Mouse (Mus musculus) forebrain, embryonic 13.5 days (tissue): ENCODE results near the gene Cobll1. TPM values are rescaled to one million over a fixed set of nuclear protein-coding genes. Genes with fewer than 3 reads are reported as not detected.

ENCODE experiments used
- ATAC-seq: fragments of 200-750 bp; cut with Nextera tagmentation; 2 replicates; pipeline ENCODE4 v1.8.0; 2017
- H3K27ac ChIP-seq: fragments of 300-500 bp; sonication (generic); 2 replicates; pipeline ENCODE4 v1.5.1; 2015; ENCODE audit warnings: inconsistent platforms, mild to moderate bottlenecking, moderate library complexity
- H3K27me3 ChIP-seq: fragments of 300-500 bp; sonication (generic); 2 replicates; pipeline ENCODE4 v1.6.1; 2015; ENCODE audit warnings: mild to moderate bottlenecking, inconsistent platforms
- H3K36me3 ChIP-seq: fragments of 300-500 bp; sonication (generic); 2 replicates; pipeline ENCODE4 v1.6.1; 2015; ENCODE audit warnings: mild to moderate bottlenecking, inconsistent platforms; ENCODE audit not compliant: poor library complexity, severe bottlenecking
- H3K4me1 ChIP-seq: fragments of 300-500 bp; sonication (generic); 2 replicates; pipeline ENCODE4 v1.6.1; 2015; ENCODE audit warnings: inconsistent platforms
- H3K4me2 ChIP-seq: fragments of 300-500 bp; sonication (generic); 2 replicates; pipeline ENCODE4 v1.6.1; 2015; ENCODE audit warnings: inconsistent platforms, mild to moderate bottlenecking, moderate library complexity
- H3K4me3 ChIP-seq: fragments of 300-500 bp; sonication (generic); 2 replicates; pipeline ENCODE4 v1.5.1; 2015; ENCODE audit warnings: mild to moderate bottlenecking, inconsistent platforms
- H3K9ac ChIP-seq: fragments of 300-500 bp; sonication (generic); 2 replicates; pipeline ENCODE4 v1.6.1; 2015; ENCODE audit warnings: mild to moderate bottlenecking, inconsistent platforms
- H3K9me3 ChIP-seq: fragments of 300-500 bp; sonication (generic); replicated peaks from 2 replicates; pipeline ENCODE4 v1.6.1; 2016; ENCODE audit warnings: inconsistent platforms
- WGBS: fragments of 180-500 bp; shearing (Covaris S2); methylation state at CpG from one replicate; pipeline ENCODE4 v1.1.7; 2015; 5-methylcytosine and 5-hydroxymethylcytosine counted together
- polyA plus RNA-seq: library from polyadenylated mRNA; unstranded; fragments of >200 nt; fragmentation: Nextera tagmentation; extraction: Ambion mirVana; gene quantifications from 2 replicates; pipeline ENCODE4 v1.2.1, GENCODE M21; 2015

Gene Cobll1
- polyA plus RNA-seq, 1 experiment from 2014 or later, result 2.7 TPM

DNA sequence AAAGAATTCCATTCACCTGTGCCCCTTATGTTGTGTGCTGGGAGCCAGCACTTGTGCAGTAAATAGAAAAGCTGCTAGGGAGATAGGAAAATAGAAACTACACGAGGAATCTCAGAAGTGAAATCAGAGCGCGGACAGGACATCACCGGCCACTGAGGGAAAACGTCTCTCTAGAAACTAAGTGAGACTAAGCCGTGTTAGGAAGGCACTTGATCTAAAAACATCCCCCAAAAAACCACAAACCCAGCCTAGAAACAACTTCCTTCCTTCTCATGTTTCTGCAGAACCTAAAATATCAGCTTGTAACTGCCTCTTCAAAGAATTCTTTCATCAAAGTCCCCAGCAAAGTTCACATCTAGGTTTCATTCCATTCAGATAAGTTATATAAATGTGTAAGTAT, 50.6 kb downstream of the Cobll1 start:
- no peak overlapping the region for H3K27ac ChIP-seq
- H3K4me1 ChIP-seq, result no peaks in the 10 kb centered on the region
- no peak overlapping the region for H3K4me2 ChIP-seq
- no peaks in the 10 kb centered on the region for H3K36me3 ChIP-seq
- no peaks in the 10 kb centered on the region for H3K9me3 ChIP-seq
- WGBS, result 69% methylated on average over 6 of the region's 6 CpGs
- ATAC-seq, result no peak
- no peak overlapping the region for H3K9ac ChIP-seq
- no peak overlapping the region for H3K4me3 ChIP-seq
- H3K27me3 ChIP-seq, result no peaks in the 10 kb centered on the region

DNA sequence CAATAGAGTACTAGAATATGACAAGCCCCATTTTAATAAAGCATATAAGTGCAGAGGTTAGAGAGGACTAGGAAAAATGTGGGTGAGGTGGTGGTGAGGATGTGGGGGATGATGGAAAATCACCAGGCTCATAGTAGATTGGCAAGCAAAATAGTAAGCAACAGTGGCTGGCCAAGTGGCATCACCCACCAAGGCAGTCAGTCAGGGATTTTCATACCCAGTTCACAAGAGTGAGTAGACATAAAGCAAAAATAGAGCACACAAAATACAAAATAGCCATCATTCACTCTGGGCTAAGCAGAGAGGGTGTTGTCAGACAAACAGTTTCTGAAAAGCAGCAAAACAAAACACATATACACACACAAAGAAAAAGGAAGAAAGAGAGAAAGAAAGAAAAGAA, 51.6 kb downstream of the Cobll1 start:
- H3K9ac ChIP-seq, result no peak overlapping the region
- H3K4me1 ChIP-seq, result peaks cover 5% of the 10 kb centered on the region; the same call in 1 of the 2 replicates
- no peaks in the 10 kb centered on the region for H3K9me3 ChIP-seq
- H3K27ac ChIP-seq, result no peak overlapping the region
- H3K4me2 ChIP-seq, result no peak overlapping the region
- no peaks in the 10 kb centered on the region for H3K36me3 ChIP-seq
- no peaks in the 10 kb centered on the region for H3K27me3 ChIP-seq
- H3K4me3 ChIP-seq, result no peak overlapping the region
- no peak for ATAC-seq

DNA sequence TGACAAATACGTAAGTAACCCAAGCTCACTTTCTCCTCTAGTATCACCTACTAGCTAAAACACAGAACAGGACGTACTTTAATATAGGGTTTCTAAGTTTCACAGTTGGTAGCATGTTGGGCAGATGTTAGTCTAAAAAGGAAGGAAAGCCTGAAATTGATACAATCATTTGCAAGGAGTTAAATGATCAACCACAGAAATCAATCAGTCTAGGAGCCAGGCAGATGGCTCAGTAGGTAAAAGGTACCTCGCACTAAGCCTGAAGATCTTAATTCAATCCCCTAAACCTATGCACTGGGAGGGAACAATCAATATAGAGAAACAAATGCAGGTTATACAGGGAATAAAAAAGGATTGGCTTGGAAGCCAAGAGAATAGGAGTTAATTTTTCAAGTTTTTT, 52.0 kb downstream of the Cobll1 start:
- no peak for ATAC-seq
- H3K36me3 ChIP-seq, result no peaks in the 10 kb centered on the region
- no peak overlapping the region for H3K4me2 ChIP-seq
- 95% methylated on average over 3 of the region's 3 CpGs for WGBS
- no peaks in the 10 kb centered on the region for H3K9me3 ChIP-seq
- H3K27ac ChIP-seq, result no peak overlapping the region
- H3K4me1 ChIP-seq, result peaks cover 10% of the 10 kb centered on the region; the same call in 1 of the 2 replicates
- H3K4me3 ChIP-seq, result no peak overlapping the region
- H3K27me3 ChIP-seq, result no peaks in the 10 kb centered on the region
- no peak overlapping the region for H3K9ac ChIP-seq

DNA sequence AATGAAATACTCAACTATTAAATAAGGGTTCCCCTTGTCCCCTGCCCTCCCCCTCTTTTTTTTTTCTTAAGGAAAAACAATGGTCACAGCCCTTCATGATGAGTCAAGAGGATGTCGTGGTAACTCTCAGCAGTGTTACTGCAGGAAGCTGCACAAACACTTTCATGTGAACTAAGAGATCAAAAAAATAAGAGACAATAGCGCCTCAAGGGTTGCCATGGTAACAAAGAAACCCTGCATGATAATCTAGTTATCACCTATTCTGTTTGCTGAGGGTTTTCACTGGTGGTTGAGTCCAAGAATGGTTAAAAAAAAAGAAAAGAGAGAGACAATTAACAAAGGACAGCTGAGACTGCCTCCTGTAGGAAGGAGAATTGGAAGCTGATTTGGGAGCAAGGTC, 56.5 kb downstream of the Cobll1 start:
- H3K36me3 ChIP-seq, result no peaks in the 10 kb centered on the region
- H3K9me3 ChIP-seq, result no peaks in the 10 kb centered on the region
- ATAC-seq, result peak; percentile 50; the same call in 1 of the 2 replicates
- H3K9ac ChIP-seq, result no peak overlapping the region
- no peaks in the 10 kb centered on the region for H3K27me3 ChIP-seq
- WGBS, result 26% methylated on average over 2 of the region's 2 CpGs
- H3K4me3 ChIP-seq, result no peak overlapping the region
- no peak overlapping the region for H3K4me2 ChIP-seq
- peak overlapping the region; percentile 44; the same call in 1 of the 2 replicates for H3K27ac ChIP-seq
- H3K4me1 ChIP-seq, result peaks cover 21% of the 10 kb centered on the region

DNA sequence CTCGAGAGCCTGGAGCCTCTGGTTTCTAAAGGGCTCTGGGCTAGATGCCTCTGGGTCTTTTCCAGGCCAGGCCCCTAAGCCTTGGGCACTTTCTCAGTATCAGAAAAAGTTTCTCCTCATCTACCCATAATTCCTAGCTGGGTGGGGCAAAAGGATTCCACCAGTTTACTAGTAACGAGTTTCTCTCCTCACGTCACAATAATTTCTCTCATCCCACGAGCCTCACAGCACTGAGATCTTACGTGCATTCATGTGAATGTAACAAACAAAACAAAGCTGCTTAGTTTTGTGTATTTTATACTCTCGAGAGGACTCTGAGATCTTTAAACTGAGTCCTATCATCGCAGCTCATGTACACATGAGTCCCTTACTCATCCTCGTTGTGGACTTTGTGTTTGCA, 57.5 kb downstream of the Cobll1 start:
- H3K4me2 ChIP-seq, result no peak overlapping the region
- H3K4me1 ChIP-seq, result peaks cover 21% of the 10 kb centered on the region
- H3K9me3 ChIP-seq, result no peaks in the 10 kb centered on the region
- H3K36me3 ChIP-seq, result no peaks in the 10 kb centered on the region
- no peak overlapping the region for H3K4me3 ChIP-seq
- H3K9ac ChIP-seq, result no peak overlapping the region
- WGBS, result 65% methylated on average over 8 of the region's 8 CpGs
- H3K27me3 ChIP-seq, result no peaks in the 10 kb centered on the region
- no peak overlapping the region for H3K27ac ChIP-seq
- 0 out of 2 replicates have a peak, but pooled peaks have one; percentile 4 for ATAC-seq

DNA sequence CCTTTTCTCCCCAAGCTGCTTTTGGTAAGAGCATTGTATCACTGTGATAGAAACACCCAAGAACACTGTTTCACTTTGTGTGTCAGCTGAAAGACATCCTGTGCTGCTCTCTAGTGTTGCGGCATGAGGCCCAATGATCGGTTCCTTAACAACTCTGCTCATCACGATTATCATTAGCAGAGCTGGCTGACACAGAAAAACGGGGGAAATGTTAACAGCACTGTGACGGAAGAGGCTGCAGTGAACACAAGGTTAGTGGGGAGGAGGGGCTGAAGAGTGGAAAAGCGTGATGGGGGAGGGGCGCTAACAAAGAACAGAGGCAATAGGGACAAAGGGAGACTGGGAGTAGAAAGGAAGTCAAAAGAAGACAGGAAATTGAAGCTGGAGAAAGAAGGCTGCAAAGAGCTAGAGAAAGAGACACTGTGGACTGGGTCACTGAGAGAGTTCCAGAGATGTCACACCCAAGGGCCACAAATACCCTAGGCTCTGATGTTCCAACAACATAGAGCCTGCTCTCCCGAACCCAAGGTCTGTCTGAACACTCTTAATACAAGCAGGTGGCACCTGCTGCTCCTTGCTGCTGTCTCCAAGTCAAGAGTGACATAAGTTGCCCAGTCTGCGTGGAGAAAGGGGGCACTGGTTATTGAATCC, 58.0 kb downstream of the Cobll1 start:
- 30% methylated on average over 9 of the region's 9 CpGs for WGBS
- H3K27me3 ChIP-seq, result no peaks in the 10 kb centered on the region
- H3K4me3 ChIP-seq, result no peak overlapping the region
- H3K9me3 ChIP-seq, result no peaks in the 10 kb centered on the region
- no peaks in the 10 kb centered on the region for H3K36me3 ChIP-seq
- H3K27ac ChIP-seq, result no peak overlapping the region
- H3K4me1 ChIP-seq, result peaks cover 21% of the 10 kb centered on the region
- peak; percentile 70 for ATAC-seq
- peak overlapping the region; percentile 11; the same call in 1 of the 2 replicates for H3K4me2 ChIP-seq
- H3K9ac ChIP-seq, result no peak overlapping the region

DNA sequence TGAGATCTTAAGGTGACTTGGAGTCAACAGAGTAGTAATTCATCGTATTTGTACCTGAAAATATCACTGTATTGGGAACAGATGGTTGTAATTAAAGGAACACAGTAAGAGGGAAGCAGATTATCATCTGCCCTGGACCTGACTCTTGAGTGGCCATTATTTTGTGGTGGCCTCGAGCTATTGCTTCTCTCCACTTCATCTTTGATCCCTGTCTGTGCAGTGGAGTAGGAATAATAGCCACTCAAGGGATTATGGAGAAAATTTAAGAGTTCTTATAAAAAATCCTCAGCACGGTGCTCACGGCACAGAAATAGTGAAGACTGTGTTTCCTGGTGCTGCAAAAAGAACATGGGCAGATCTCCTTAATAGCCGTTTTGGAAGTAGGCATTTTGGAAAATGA, 63.6 kb downstream of the Cobll1 start:
- Histone ChIP-seq H3K4me1 (no peaks in the 10 kb centered on the region), H3K36me3 (no peaks in the 10 kb centered on the region), H3K9me3 (no peaks in the 10 kb centered on the region), H3K9ac (no peak overlapping the region), H3K4me3 (no peak overlapping the region), H3K27me3 (no peaks in the 10 kb centered on the region), H3K27ac (no peak overlapping the region), H3K4me2 (no peak overlapping the region)
- ATAC-seq, result no peak
- WGBS, result 59% methylated on average over 5 of the region's 5 CpGs

DNA sequence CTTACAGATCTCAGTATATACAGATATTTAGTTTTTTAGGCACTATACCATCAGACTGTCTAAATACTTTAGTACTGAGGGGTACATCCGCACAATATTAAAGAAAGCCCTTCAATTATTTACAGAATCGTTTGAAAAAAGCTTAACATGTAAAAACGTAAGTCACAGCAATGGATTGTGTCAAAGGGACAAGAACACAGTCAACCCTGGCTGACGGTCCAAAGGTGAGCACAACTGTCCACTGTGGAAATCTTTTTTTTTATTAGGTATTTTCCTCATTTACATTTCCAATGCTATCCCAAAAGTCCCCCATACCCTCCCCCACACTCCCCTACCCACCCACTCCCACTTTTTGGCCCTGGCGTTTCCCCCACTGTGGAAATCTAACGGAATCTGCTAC, 67.1 kb downstream of the Cobll1 start:
- Histone ChIP-seq H3K4me1 (no peaks in the 10 kb centered on the region), H3K4me2 (no peak overlapping the region), H3K27me3 (no peaks in the 10 kb centered on the region), H3K27ac (no peak overlapping the region), H3K9ac (no peak overlapping the region), H3K9me3 (no peaks in the 10 kb centered on the region), H3K36me3 (no peaks in the 10 kb centered on the region), H3K4me3 (no peak overlapping the region)
- ATAC-seq, result no peak
- WGBS, result 92% methylated on average over 6 of the region's 6 CpGs

DNA sequence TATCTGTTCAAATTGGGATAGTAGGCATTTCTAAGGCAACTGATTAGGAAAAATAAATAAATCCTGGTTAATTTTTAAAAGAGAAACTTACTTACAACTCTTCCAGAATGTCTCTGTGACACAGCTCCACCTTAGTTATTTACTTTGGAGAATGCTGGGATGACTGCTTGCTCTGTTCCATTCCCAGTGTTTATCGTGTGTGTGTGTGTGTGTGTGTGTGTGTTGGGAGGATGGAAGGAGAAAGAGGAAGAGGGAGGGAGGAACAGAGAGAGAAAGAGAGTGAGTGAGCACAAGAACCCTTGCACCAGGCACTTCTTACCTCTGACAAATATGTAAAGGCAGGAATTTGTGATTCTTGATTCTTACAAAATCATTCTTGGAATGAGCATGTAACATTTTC, 67.7 kb downstream of the Cobll1 start:
- no peak overlapping the region for H3K27ac ChIP-seq
- H3K9ac ChIP-seq, result no peak overlapping the region
- H3K36me3 ChIP-seq, result no peaks in the 10 kb centered on the region
- H3K4me2 ChIP-seq, result no peak overlapping the region
- 96% methylated on average over 1 of the region's 1 CpGs for WGBS
- ATAC-seq, result no peak
- no peaks in the 10 kb centered on the region for H3K27me3 ChIP-seq
- no peaks in the 10 kb centered on the region for H3K4me1 ChIP-seq
- H3K9me3 ChIP-seq, result no peaks in the 10 kb centered on the region
- H3K4me3 ChIP-seq, result no peak overlapping the region

DNA sequence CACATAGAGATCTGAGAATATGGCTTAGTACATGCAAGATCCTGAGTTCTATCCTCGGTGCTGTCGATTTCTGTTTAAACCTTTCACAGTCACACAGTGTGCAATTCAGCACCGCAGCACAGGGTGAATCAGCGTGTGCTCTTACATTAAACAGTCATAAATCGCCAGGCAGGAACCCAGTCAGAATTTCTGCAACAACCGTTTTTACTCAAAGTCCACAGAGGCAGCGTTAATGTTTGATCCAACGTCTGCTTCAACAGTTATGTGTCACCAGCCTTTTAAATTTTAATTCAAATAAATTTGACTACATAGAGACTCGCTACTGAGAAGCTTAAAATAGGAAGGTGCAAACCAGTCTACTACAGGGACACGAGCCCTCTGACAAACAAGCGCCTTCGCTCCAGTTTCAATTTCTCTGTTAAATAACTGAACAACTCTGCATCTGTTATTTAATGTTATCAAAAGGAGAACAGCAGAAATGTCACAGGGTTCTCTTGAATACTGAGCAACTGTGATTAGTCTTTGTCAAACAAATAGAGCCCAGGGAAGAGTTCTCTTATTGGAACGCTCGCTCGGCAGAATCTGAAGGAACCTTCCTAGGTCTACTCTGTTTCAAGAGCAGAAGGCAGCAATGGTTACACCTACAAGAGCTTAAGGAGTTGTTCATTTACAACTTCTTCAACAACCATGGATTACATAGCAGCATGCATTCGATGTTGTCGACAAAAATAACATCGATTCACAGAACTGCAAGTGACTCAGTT, 68.3 kb downstream of the Cobll1 start:
- Histone ChIP-seq H3K27me3 (no peaks in the 10 kb centered on the region), H3K4me3 (no peak overlapping the region), H3K27ac (no peak overlapping the region), H3K4me2 (no peak overlapping the region), H3K9ac (no peak overlapping the region), H3K36me3 (no peaks in the 10 kb centered on the region), H3K4me1 (no peaks in the 10 kb centered on the region), H3K9me3 (no peaks in the 10 kb centered on the region)
- no peak for ATAC-seq
- WGBS, result 92% methylated on average over 18 of the region's 18 CpGs

DNA sequence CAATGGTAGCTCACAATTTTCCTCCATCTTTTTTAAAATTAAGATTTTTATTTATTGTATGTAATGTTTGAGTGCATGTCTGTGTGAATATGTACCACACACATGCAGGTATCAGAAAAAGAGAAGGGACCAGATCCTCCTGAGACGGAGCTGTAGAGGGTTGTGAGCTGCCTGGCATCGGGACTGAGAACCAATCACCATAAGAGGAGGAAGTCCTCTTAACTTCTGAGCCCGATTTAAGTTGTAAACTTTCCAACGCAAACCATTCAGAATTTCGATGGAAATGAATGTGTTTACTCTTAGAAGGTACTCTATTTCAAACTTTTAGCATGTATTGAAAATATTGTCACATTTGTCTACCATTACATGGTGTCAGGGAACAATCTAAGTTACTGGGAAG, 68.9 kb downstream of the Cobll1 start:
- Histone ChIP-seq H3K27me3 (no peaks in the 10 kb centered on the region), H3K4me2 (no peak overlapping the region), H3K4me1 (no peaks in the 10 kb centered on the region), H3K36me3 (no peaks in the 10 kb centered on the region), H3K27ac (no peak overlapping the region), H3K9me3 (no peaks in the 10 kb centered on the region), H3K9ac (no peak overlapping the region), H3K4me3 (no peak overlapping the region)
- WGBS, result 97% methylated on average over 5 of the region's 5 CpGs
- ATAC-seq, result no peak

DNA sequence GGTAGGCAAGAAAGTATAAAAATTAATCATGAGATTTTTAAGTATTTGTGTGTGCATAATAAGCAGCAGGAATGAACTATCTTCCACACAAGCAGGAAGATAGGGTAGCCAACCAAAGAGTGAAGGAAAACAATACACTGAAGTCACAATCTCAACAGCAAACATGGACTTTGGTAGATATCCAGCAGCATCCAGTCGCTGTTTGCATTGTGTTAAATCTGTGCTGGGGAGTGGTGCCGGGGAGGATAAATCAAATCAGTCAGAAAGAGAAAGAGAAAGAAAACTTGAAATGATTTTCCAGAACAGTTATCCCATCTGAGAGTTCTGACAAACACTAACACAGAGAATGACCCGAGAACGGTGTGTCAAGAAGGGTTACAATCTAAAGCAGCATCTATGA, 75.2 kb downstream of the Cobll1 start:
- no peaks in the 10 kb centered on the region for H3K4me1 ChIP-seq
- 90% methylated on average over 4 of the region's 4 CpGs for WGBS
- no peak overlapping the region for H3K27ac ChIP-seq
- H3K4me2 ChIP-seq, result no peak overlapping the region
- ATAC-seq, result no peak
- H3K27me3 ChIP-seq, result no peaks in the 10 kb centered on the region
- H3K9ac ChIP-seq, result no peak overlapping the region
- H3K9me3 ChIP-seq, result no peaks in the 10 kb centered on the region
- H3K36me3 ChIP-seq, result no peaks in the 10 kb centered on the region
- H3K4me3 ChIP-seq, result no peak overlapping the region

DNA sequence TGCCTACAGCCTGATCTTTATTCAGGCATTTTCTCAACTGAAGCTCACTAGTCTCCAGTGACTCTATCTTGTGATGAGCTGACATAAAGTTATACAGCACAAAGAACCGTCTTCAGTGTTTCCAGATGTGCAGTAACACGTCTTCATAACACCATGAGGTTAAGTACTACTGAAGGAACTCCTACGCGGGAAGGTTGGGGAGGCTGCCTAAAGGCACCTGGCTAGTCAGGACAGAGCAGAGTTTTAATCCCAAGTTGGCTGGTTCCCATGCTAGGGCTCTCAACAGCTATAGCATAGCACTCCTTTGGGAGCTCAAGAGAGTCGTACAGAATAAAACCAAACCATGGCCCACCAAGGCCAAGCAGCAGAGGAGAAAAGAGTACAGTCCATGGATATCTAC, 76.6 kb downstream of the Cobll1 start:
- no peaks in the 10 kb centered on the region for H3K4me1 ChIP-seq
- no peak overlapping the region for H3K9ac ChIP-seq
- WGBS, result 93% methylated on average over 5 of the region's 5 CpGs
- no peak for ATAC-seq
- no peak overlapping the region for H3K4me2 ChIP-seq
- H3K27ac ChIP-seq, result no peak overlapping the region
- H3K4me3 ChIP-seq, result no peak overlapping the region
- no peaks in the 10 kb centered on the region for H3K9me3 ChIP-seq
- no peaks in the 10 kb centered on the region for H3K27me3 ChIP-seq
- no peaks in the 10 kb centered on the region for H3K36me3 ChIP-seq
